Mouse (Mus musculus): Measurements from ENCODE around the gene Drap1. TPM values are rescaled to one million over a fixed set of nuclear protein-coding genes. Genes with fewer than 3 reads are reported as not detected.

Gene Drap1
- total RNA-seq, 2 experiments from 2014 or later = 316 to 335 TPM

DNA sequence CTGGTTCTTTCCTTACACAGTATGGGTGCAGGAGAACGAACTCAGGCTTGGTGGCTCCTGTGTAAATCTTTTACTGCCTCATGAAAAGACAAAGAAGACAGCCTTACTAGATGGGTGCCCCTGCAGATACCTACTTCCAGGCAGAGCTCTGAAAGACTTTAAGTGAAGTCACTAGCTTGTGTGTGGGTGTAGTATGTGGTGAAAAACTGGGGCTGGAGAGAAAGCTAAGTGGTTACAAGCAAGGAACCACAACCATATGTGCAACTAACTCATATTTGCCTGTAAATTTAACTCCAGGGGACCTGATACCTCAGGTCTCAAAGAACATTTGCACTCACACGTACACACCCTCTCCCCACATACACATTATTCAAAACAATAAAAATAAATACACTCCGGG lies 35.1 kb upstream of the Drap1 start:
- no peak for TF ChIP-seq CTCF (conservative IDR thresholded peaks at IDR 0.05)
- H3K4me3 ChIP-seq = peak overlapping the region; percentile 77
- peak overlapping the region; percentile 100 for H3K27ac ChIP-seq
- no peak for DNase-seq (ENCODE audit: low spot score in 2 of 2)

DNA sequence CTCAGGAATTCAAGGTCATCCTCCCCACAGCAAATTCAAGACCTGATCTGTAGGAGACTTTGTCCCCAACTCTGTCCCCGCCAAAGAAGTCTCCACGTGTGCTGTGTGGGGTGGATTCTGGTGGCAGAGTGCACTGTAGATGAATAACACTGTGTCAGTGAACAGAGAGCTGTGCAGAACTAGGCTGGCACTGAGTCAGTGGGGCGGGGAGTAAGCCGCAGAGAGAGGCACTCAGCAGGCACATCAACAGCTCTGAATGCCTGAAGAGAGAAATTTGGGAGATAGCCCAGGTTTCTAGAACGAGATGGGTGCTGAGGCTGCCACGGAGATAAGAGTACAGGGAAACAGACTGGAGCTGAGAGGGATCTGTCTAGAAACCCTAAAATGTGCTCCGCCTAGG lies 34.2 kb upstream of the Drap1 start:
- no peak overlapping the region for H3K4me3 ChIP-seq
- H3K27ac ChIP-seq = peak overlapping the region; percentile 100
- TF ChIP-seq CTCF (conservative IDR thresholded peaks at IDR 0.05) = peak; percentile 9; the same call in 1 of the 2 replicates
- DNase-seq (ENCODE audit: low spot score in 2 of 2) = peak; percentile 62 to 78

DNA sequence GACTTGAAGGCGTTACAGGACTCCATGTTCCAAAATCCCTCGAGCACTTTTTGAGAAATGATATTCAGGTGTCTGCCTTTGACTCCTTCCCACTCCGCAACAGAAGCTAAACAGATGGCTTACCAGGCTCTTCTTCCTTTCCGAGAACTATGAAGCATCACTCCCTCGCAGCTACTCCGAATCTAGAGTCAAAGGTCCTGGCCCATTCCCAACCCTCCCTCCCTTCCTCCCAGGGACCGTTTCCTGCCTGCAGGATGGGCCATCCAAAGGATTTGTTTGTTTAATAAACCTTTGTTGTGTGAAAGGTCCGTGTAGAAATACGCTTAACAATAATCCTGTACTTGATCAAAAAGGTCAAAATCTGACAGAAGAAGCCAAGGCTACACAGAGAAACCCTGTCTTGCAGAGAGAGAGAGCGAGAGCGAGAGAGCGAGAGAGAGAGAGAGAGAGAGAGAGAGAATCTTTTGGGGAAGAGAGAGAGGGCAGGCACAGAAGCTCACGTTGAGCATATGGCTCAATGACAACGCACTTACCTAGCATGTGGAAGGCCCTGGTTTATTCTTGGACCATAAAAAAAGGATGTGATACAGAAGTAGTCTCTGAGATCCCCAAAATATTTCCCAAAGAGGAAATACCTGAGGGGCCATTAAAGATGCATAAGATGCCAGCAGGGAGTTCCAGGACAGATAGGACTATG lies 33.1 kb upstream of the Drap1 start, which contains the start of gene Ccdc85b:
Gene Ccdc85b (minus strand): TSS at position 149 of the 697 bp plus-strand sequence.
- TF ChIP-seq CTCF (conservative IDR thresholded peaks at IDR 0.05) = no peak
- DNase-seq (ENCODE audit: low spot score in 2 of 2) = no peak
- peak within 1 kb of the TSS; percentile 81 for H3K4me3 ChIP-seq
- peak within 1 kb of the TSS; percentile 100 for H3K27ac ChIP-seq

DNA sequence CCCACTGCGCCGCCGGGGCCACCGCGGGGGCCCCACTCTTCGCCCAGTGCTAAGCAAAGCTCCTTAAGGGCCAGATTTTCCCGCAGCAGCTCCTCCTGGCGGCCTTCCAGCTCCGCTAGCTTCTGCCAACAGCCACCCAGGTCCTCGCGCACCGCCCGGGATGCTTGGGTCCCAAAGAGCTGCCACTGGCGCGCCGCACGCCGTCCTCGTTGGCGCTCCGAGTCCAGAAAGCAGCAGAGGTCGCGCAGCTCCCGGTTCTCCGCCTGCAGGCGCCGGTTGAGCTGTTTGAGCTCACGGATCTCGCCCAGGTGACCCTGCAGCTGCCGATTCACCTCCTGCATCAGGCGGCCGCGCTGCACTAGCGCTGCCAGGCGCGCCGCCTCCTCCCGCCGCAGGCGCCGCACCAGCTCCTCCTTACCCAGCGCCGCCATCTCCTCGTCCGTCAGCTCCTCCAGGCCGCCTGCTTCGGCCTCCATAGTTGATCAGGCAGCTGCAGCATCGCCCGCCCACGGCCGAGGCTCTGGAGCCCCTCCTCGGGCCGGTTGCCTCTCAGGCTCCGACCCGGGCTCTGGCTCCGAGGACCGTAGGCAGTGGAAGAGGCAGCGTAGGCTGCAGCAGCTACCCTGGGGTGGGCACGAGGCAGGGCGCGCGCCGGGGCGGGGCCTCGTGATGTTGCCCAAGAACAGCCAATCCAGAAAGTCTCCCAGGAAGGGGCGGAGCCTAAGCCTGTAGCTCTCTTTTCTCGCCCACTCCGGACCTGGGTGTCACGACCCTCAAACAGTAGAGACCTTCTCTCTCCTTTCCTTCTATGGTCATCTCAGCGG lies 32.4 kb upstream of the Drap1 start:
- peak; percentile 96 for DNase-seq (ENCODE audit: low spot score in 2 of 2)
- TF ChIP-seq CTCF (conservative IDR thresholded peaks at IDR 0.05) = peak; percentile 43
- peak overlapping the region; percentile 100 for H3K27ac ChIP-seq
- peak overlapping the region; percentile 81 for H3K4me3 ChIP-seq

DNA sequence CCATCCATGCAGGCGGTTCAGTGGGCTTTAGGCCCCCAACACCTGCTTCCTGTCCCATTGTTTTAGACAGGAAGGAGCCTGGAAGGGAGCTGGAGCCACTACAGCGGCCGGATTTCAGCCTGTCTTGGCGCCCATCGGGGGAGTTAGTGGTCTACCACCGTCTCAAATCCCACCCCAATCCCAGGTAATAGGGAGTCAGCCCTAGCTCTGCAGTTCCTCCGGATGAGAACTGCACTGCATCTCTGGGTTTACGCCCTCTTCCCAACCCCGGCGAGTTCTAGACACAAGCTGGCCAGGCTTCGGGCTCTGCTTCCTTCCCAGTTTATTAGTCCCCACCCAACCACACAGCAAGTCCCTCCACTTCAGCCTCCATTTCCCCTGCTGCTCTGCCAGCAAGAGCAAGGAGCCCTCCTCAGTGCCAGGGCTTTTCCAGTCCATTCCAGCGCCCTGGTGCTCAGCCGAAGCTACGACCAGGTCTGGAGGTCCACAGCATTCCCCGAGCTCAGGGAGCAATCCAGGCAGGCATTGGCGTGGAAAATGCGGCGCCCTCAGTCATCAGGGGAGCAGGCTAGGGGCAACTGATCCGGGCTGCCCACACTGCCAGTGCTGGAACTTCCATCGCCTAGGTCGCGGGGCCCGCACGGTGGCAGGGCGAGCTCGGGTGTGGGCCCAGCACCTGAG lies 31.6 kb upstream of the Drap1 start:
- DNase-seq (ENCODE audit: low spot score in 2 of 2) = no peak
- TF ChIP-seq CTCF (conservative IDR thresholded peaks at IDR 0.05) = no peak
- H3K4me3 ChIP-seq = peak overlapping the region; percentile 81
- H3K27ac ChIP-seq = peak overlapping the region; percentile 100

DNA sequence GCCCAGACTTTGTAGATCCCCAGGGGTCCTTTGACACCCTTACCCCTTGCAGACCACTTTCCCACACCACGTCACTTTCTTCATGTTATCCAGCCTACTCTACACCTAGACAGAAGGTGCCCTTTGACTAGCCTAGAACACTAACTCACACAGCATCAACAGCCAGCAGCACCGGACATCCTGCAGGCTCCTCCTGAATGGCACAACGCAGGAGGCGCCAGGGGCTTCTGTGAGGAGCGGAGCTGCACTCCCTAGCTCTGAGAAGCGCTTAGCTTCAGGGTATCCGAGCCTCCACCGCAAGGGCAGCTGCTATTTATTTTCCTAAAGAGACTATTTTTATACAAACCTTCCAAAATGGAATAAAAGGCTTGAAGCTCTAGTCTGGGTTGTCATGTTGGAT lies 30.8 kb upstream of the Drap1 start:
- TF ChIP-seq CTCF (conservative IDR thresholded peaks at IDR 0.05) = no peak
- no peak for DNase-seq (ENCODE audit: low spot score in 2 of 2)
- H3K27ac ChIP-seq = peak overlapping the region; percentile 100
- peak overlapping the region; percentile 81 for H3K4me3 ChIP-seq

DNA sequence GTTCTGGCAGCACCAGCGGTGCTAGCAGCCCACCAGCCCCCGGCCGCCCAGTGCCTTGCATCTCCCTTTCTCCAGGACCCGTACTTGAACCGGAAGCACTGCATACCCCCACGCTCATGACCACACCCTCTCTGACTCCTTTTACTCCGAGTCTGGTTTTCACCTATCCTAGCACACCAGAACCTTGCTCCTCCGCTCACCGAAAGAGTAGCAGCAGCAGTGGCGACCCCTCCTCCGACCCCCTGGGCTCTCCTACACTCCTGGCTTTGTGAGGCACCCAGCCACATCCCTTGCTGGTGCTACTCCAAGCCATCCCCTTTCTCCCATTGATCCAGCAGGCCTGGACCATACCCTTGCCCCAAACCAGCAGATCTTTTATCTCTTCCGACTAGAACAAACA lies 30.3 kb upstream of the Drap1 start:
- Histone ChIP-seq H3K27ac (peak overlapping the region; percentile 100), H3K4me3 (peak overlapping the region; percentile 81)
- DNase-seq (ENCODE audit: low spot score in 2 of 2) = no peak
- no peak for TF ChIP-seq CTCF (conservative IDR thresholded peaks at IDR 0.05)

DNA sequence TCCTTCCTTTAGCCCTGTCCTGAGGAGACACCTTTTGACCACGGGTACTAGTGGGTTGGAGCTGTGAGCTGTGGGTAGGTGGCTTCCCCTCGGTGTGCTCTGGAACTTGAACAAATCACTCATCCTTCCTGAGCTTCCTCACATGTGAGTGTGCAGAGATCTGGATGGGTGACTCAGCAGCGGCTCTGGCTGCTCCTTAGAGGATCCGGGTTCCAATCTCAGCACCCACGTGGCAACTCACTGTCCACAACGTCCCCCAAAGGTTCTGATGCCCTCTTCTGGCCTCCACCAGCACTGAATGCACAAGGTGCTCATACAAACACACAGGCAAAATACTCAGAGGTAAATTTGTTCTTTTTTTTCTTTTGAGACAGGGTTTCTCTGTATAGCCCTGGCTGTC lies 27.0 kb upstream of the Drap1 start:
- H3K4me3 ChIP-seq = no peak overlapping the region
- DNase-seq (ENCODE audit: low spot score in 2 of 2) = no peak
- no peak overlapping the region for H3K27ac ChIP-seq
- TF ChIP-seq CTCF (conservative IDR thresholded peaks at IDR 0.05) = no peak

DNA sequence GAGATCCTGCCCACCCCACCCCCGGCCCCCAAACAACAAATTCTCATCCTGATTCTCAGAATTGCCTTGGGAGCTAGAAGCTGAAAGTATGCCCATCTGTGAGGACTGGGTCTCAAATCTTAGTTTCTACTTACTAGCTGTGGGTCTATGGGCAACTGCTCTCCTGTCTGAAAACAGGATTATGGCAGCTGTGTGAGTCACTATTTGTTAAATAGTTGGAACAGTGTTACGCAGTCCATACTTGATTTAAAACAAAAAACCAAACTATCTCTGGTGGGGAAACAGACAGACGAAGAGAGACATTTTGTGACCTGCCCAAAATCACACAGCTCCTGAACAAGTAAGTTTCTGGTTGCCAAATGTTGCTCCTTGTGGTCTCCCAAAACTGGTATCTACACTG lies 24.9 kb upstream of the Drap1 start:
- H3K27ac ChIP-seq = no peak overlapping the region
- no peak for DNase-seq (ENCODE audit: low spot score in 2 of 2)
- no peak overlapping the region for H3K4me3 ChIP-seq
- TF ChIP-seq CTCF (conservative IDR thresholded peaks at IDR 0.05) = no peak

DNA sequence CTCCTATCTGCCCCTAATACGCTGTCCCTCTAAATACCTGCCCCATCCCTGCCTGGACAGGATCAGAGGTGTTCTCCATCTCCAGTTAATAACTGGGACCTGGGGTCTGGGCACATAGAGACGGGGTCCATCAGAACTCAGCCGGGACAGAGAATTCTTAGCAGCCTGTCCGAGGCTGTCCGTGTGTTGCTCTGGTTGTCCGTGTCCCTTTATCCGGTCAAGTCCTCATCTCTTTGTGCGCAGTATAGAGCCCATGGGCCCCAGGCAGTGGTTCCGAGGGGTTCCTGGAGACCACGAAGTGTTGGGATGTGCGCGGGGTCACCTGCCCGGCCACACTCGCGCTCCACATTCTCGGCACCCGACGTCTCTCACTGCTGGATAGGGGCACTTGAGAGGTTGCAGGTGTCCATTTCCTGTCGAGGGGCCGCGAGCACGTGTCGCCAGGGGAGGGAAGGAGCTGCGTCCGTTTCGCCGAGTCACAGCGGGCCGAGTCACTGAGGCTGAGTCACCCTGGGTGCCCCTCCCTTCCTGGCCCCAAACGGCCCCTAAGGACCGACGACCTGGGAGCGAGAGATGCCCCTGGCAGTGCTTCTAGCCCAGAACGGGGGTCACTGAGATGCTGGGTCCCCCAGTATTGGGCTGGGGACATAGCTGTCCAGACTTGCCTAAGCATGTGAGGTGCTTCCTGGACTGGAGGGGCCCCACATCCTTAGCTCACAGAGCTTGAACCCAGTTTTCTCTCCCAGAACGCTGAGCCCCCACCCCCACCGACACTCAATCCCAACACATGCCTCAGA lies 23.8 kb upstream of the Drap1 start:
- no peak for TF ChIP-seq CTCF (conservative IDR thresholded peaks at IDR 0.05)

DNA sequence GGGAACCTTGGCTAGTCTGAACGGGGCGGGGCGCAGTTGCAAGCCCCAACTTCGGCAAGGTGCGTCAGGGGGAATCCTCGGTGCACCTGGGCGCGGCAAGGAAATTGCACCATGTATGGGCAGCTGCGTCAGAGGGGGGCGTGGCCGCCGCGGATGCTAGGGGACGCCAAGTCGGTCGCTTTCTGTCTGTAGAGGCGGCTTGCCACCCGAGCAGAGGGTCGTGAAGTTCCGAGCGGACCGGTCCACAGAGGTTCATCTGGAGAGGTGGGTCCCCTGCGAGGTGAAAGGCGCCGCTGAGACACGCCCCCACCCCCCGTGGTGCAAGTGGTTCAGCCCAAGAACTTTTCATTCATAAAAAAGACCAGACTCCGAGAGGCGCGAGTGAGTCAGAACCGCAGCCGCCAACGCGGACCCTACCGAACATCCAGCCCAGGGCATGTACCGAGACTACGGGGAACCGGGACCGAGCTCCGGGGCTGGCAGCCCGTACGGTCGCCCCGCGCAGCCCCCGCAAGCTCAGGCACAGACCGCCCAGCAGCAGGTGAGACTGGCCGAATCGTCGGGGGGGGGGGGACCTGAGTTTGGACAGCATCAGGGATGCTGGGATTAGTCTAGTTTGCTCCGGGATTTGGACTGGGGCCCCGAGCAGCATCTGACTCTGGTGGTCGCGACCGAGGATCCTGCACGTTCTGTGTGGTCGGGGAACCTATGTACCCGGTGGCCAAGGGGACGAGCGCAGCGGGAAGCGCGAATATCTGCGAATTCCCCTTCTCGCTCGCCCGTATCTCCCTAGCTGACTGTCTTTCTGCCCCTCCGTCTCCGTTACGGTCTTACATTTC lies 23.0 kb upstream of the Drap1 start, which contains the start of gene Fosl1:
Gene Fosl1 (plus strand): TSS at position 33 of the 839 bp plus-strand sequence.
- peak; percentile 57 to 69 for DNase-seq (ENCODE audit: low spot score in 2 of 2)
- no peak for TF ChIP-seq CTCF (conservative IDR thresholded peaks at IDR 0.05)
- H3K4me3 ChIP-seq = peak within 1 kb of the TSS; percentile 59
- H3K27ac ChIP-seq = no peak within 1 kb of the TSS

More for the DNA sequence above, 23.8 kb upstream of the Drap1 start:
- no peak overlapping the region for H3K27ac ChIP-seq
- no peak for DNase-seq (ENCODE audit: low spot score in 2 of 2)
- H3K4me3 ChIP-seq = peak overlapping the region; percentile 59

Data from layer of hippocampus, adult 2 months (tissue).